Mouse (Mus musculus): ENCODE data around the gene Gm4559.
"Not testable (repeated sequence)": the region's sequence is repeated elsewhere in the genome, so short reads cannot be mapped to it uniquely, and the experiment has no call there.

The Gm4559 gene

DNA sequence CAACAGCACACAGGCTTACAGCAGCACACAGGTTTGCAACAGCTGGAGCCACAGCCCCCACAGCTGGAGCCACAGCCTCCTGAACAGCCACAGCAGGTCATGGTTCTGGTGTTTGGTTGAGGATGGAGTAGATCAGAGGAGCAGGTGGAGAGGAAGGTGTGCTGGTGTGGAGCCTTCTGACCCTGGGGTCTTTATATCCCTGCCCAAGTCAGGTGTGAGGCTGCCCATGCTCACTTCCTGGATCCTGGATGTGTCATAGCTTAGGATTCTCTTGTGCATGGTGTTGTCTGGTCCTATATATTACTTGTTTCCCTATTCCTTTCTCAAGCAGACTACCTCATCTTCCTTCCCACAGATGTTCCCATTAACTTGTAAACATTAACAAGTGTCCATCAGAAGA is at the start of gene Gm4559:
TSS of gene Gm4559 (minus strand) at position 101 of the 400 bp plus-strand sequence.
- not testable (repeated sequence) for DNase-seq

DNA sequence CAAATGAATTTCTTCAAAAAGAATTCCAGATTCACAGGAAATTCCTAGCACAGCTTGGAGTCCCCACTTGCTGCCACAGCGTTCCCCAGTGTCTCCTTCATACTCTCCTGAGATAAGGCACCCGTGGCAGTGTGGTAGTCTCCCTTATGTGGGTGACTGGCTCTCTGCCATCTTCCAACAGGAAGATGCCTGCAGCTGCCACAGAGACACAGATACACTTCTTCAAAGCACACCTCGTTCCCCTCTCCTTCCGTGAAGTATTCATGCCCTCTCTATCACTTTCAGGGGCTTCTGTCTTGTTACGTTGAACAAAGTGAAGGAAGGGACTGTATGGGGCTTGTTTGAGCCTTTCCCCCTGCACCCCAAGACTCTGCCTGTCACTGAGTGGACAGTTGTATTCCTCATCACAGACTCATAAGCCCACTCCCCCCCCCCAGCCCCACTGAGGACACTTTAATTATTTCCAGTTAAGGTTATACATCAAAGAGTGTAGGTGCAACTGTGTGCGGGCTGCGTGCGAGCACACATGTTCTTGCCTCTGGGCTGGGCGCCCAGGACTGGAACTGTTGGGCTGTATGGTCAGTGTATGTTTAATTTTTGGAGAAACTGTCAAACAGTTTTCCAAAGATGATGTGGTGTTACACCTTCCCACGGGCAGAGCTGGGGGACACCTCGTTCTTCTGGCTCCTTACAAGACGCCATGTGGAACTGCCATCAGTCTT is 49.4 kb upstream of the Gm4559 start:
- DNase-seq = no peak

DNA sequence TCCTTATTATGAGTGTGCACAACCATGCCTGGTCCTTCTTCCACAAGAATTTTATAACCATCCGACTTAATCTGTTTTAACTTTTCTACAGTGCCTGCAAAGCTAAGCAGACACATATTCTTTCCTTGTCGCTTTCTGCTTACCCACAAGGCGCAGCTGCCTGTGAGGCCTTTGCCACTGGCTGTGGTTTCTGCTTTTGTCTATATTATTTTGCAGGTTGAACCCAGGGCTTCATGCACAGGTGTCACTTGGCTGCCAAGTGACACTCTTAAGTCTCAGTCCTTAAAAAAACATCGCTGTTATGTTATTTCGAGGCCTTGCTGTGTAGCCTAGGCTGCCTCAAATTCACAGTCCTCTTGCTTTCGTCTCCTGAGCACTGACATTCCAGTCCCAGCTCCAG is 48.5 kb upstream of the Gm4559 start:
- no peak for DNase-seq

DNA sequence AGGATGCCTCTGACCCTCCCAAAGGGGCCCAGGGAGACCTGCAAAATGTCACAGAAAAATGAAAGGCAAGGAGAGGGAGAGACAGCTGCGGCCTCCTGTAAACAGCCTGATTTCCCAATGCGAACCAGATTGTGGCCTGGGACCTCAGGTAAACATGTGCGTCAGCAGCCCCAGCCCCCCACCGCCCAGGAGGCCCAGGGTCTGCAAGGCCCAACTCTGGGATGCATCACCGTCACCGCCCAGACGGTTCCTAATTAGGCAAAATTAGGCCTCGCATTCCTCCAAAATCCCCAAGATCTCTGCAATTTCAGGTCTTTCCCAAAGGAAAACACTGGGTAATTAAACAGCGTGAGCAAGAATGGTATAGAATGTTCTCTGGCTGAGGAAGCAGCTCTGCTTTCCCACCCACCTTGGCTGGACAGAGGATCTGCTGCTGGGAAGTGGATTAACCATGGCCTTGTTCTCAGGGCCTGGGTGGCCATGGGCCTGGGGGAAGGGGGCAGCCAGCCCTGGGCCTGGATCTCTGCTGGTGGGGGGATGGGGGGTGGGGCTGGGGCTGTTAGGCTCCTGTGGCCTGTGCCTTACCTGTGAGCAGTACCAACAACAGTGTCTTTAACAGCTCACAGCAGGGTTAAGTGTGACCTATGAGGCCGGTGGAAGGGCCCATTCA is 47.6 kb upstream of the Gm4559 start:
- not testable (repeated sequence) for DNase-seq

DNA sequence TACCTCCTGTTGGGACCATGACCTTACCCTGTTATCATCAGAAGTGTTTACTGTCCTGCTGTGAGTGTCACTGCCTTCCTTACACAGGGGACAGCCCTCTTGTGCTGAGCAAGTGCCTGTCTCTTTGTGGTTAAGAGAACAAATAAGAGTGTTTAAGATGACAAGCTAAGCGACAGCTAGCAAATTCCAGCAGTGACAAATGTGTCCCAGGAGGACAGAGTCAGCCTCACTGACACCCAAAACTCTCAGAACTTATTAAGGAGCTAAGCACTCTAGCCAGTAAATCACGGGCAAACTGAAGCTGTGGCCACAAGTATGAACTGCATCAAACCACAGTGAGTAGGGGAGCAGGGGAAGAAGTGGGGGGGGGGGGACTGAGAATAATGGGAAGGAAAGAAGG is 46.7 kb upstream of the Gm4559 start:
- no peak for DNase-seq

DNA sequence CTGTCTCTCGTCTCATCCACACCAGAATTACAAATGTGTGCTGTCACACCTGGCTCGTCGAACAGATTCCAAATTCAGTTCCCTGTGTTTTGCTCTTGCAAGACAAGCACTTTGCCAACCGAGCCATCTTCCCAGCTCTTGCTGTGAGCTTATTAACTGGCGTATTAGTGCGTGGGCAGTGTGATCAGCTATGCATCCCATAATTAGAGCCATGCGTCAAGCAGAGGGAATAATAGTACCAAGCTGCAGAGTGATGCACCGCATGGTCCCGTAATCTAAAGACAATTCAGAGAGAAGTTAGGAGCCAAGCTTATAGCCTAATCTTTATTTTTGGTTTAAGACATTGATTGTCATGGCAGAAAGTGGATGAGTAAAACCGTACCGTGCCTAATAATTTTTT is 45.0 kb upstream of the Gm4559 start:
- DNase-seq = no peak

DNA sequence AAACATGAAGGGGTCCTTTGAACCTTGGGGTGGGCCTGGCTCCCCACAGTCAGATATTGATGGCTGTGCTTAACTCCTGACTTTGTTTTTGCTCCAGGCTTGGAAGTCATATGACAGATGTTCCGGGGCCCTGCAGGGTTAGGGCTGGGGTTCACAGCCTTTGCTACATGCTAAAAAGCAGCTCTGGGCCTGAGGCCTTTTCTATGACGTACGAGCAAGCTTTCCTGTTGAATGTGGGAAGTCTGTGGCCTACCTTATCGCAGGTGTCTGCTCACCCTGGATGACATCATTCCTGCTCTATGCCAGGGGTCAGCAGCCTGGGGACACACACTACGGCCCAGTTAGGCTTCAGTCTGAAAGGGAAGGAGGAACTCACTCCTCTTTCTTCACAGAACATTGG is 43.1 kb upstream of the Gm4559 start:
- DNase-seq = no peak

DNA sequence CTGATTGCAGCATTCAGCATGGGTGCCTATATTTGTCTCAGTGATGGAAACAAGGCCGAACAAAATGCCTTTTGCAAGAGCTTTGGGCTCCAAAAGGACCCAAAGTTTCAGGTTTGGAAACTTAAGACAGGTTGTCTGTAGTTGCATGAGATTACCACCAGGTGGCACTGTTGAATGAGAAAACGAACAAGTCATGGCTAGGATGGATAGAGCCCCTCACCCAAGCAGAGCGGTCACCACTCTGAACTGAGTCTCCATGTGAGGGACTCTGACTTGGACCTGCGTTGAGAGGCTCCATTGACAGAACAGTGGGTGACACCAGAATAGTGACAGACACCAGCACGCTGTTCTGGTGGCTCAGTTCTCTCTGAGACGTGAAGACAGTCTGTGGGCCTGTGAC is 42.4 kb upstream of the Gm4559 start:
- peak; percentile 70 to 77 for DNase-seq

DNA sequence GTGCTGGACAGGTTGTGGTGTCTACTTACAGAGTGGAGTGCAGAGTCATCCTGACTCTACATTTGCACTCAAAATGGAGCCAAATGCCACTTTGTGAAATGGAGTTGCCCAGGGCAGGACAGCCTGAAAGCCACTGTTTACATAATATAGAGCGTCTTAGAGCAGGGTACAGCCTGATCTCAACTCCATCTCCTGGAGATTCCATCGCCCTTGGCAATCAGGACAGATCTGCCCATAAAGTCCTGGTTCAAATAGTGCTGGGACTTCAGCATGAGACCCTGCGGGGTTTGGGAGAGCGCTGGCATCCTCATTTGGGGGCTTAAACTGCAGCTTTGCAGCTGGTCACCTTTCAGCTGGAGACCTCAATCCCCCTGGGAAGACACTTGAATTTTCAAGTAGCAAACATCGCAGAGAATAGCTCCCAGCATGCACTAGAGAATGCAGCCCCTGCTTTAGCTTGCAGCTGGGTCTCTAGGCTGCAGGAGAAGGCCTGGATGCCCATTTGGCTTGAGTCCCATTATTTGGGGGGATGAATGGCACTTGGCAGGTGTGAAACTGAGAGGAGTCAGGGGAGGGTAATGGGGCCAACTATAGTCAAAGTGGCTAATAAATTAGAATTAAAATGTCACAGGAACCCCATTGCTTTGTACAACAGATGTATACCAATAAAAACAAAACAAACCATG is 40.6 kb upstream of the Gm4559 start:
- DNase-seq = peak; percentile 35 to 38

DNA sequence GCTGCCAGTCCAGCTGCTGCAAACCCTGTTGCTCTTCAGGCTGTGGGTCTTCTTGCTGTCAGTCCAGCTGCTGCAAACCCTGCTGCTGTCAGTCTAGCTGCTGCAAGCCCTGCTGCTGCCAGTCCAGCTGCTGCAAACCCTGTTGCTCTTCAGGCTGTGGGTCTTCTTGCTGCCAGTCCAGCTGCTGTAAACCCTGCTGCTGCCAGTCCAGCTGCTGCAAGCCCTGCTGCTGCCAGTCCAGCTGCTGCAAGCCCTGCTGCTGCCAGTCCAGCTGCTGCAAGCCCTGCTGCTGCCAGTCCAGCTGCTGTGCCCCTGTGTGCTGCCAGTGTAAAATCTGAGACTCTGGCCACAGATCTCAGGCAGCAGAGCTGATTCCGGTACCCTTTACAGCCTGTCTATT is 29.8 kb upstream of the Gm4559 start:
- not testable (repeated sequence) for DNase-seq

DNA sequence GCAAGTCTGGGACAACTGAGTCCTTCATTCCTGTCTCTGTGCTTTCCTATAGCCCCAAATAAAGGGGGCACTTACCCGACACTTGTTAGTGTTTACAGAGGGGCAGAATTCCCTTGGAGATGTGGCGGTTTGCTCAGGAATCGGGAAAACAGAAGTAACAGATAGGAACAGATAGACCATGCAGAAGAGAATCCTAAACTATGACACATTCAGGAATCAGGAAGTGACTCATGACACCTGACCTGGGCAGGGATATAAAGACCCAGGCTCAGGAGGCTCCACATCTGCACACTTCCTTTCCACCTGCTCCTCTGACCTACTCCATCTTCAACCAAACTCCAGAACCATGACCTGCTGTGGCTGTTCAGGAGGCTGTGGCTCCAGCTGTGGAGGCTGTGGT is 29.1 kb upstream of the Gm4559 start, which contains the start of gene Krtap5-4:
TSS of gene Krtap5-4 (plus strand) at position 301 of the 400 bp plus-strand sequence.
- DNase-seq = no peak

DNA sequence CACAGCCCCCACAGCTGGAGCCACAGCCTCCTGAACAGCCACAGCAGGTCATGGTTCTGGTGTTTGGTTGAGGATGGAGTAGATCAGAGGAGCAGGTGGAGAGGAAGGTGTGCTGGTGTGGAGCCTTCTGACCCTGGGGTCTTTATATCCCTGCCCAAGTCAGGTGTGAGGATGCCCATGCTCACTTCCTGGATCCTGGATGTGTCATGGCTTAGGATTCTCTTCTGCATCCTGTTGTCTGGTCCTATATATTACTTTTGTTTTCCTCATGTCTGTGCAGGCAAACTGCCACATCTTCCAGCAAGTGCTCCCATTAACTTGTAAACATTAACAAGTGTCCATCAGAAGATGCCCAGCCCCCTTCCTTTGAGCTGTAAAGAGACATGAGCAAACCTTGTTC is 22.9 kb upstream of the Gm4559 start, which contains the start of gene Krtap5-1:
TSS of gene Krtap5-1 (minus strand) at position 101 of the 400 bp plus-strand sequence.
- DNase-seq = not testable (repeated sequence)

DNA sequence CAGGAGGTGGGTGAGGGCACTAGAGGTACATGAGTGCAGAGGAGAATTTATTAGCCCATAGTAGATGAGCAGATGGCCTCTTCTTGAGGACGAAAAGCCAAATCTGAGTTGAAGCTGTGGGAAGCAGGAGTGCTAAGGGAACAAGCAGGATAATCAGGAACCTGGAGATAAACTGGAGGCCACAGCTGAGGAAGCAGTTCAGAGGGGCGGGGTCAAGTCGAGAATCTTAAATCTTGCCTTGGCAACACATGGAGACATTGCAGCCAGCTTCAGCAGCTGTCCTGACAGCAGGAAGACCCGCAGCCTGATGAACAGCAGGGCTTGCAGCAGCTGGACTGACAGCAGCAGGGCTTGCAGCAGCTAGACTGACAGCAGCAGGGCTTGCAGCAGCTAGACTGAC is 21.9 kb upstream of the Gm4559 start:
- not testable (repeated sequence) for DNase-seq

DNA sequence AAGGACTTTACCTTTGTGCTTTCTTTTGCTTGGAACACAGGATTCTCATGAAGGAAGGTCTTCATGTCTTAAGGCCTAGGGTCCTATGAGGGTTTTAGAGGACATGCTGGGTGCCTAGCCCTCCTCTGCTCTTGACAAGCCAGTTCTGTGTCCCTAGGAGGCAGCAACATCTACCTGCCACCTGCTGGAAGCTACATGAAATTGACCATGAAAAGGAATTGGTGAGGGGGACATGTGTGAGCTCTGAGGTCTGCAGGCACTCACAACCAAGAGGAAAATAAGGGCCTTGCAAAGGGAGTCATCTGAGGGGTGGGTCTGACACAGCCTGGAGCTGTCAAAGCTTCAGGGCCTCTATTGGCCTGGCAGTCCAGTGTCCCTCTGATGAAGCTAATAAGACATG is 21.3 kb upstream of the Gm4559 start:
- no peak for DNase-seq

DNA sequence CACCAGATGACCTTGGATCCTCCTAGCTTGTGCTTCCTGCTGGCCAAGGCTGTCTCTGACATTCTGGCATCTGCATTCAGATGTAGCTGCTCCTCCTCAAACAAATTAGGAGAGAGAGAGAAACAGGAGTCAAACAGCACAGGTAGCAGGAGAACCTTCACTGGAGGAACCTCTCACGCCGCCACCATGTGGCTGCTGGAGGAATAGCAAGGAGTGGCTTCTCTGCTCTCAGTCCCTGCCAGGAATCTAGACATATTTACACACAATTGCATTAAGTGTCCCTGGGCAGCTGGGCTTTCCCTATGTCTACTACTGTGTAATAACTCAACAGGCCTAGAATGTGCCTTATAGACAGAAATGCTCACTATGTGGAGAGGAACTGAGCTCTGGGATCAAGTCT is 19.7 kb upstream of the Gm4559 start:
- peak; percentile 56 to 65 for DNase-seq

DNA sequence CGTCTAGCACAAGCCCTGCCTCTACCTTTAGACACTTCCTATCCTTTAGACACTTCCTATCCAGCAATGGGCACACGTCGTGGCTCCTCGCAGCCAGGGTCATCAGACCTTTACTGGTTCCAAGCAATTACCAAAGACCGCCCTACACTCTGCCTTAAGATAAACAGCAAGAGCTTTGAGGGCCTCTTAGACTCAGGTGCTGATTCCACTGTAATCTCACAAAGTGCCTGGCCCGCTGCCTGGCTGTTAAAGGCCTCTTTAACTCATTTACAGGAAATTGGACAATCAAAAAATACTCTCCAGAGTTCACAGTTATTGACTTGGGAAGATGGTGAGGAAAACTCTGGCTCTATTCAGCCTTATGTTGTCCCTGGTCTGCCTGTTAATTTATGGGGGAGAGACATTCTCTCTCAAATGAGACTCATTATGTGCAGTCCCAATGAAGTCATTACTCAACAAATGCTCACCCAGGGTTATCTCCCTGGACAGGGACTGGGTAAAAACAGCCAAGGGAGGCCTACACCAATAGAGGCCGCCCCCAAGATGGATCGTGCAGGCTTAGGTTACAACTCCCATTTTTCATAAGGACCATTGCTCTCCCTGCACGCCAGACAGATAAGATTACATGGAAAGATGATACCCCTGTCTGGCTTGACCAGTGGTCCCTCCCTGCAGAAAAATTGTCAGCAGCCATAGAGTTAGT is 11.9 kb upstream of the Gm4559 start:
- not testable (repeated sequence) for DNase-seq

DNA sequence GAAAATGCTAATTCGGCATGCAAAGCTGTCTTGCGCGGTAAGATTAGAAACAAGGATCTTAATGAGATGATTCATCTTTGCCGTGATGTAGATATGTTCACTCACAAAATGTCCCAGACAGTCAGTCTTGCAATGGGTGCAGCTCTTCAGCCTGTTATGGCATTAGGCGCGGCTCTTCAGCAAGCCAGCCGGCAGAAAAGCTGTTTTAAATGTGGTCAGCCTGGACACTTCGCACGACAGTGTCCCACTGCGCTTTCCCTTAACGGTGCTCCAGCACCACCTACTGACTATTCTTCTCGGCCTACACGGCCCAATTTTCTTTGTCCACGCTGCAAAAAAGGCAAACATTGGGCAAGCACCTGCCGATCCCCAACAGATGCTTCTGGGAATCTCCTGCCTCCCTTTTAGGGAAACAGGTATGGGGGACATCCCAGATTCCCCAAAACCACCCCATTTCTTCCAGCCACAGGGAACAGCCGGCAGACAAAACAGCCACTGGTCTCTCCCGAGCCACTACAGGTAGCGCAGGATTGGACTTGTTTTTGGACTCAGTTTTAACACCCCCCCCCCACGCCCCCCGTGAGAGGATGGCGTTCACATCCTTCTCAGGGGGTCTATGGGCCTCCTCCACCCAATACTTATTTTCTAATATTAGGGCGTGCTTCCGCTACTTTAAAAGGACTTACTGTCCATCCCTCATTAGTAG is 11.1 kb upstream of the Gm4559 start:
- peak; percentile 65 to 66 for DNase-seq

DNA sequence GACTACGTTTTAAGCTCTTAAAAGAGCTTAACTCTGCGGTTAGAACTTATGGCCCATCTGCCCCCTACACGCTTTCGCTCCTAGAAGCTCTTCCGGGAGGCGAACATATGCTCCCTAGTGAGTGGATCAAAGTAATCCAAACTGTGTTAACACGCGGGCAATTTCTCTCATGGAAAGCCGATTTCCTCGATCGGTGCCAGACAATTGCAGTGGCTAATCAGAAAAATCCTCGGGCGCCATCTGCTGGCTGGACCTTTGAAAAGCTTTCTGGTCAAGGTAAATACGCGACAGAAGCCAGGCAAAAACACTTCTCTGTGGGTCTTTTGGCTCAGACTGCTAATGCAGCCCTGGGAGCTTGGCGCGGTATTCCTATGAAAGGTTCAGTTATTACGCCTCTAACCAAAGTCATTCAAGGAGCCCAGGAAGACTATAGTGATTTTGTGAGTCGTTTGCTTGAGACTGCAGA is 10.5 kb upstream of the Gm4559 start:
- DNase-seq = peak; percentile 98 to 99

DNA sequence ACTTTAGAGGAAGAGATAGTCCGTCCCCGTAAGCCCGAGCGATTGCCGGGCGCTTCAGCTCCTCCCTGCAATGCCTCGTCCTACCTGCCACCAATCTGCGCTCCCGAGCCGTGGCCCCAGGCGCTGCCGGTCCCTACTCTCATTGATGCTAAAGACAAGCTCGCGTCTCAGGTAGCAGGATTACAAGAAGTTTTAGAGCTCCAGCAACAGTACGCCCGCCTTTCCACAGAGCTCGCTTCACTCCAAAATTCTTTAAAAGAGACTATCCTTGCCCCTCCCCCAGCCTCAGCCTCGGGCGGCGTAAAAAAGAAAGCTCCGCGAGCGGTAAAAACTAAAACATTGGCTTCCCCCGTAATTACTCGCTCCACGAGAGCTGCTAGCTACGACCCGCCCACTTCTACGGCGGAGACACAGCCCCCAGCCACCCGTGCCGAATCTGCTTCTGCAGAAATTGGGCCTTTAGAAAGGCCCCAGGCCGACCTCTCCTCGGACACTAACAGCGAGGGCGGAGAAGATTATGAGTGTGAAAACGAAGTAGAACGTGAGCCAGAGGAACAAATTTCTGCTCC is 9.9 kb upstream of the Gm4559 start:
- DNase-seq = peak; percentile 72 to 76

DNA sequence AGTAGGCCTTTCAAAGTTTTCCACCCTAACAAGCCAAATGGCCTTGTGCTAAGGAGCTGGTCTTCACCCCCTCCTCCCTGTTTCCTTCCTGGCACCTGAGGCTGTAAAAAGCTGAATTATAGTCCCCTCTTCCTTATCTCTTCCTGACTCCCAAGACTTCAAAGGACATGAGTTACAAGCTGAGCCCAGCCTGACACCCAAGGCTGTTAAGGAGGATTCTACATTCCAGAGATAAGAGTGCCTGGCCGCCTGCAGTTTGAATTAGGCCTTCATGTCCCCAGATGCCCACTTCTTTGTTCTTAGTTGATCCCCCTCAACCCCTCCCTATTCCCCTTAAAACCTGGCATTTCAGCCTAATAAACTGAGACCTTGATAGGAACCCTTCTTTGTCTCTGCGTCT is 8.7 kb upstream of the Gm4559 start:
- DNase-seq = not testable (repeated sequence)

DNA sequence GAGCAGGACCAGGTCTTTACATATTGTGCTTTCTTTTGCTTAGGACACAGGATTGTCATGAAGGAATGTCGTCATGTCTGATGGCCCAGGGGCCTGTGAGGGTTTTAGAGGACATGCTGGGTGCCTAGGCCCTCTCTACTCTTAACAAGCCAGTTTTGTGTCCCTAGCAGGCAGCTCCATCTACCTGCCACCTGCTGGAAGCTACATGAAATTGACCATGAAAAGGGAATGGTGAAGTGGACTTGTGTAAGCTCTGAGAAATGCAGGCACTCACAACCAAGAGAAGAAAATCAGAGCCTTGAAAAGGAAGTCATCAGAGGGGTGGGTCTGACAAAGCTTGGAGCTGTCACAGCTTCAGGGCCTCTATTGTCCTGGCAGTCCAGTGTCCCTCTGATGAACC is 5.1 kb upstream of the Gm4559 start:
- DNase-seq = not testable (repeated sequence)

DNA sequence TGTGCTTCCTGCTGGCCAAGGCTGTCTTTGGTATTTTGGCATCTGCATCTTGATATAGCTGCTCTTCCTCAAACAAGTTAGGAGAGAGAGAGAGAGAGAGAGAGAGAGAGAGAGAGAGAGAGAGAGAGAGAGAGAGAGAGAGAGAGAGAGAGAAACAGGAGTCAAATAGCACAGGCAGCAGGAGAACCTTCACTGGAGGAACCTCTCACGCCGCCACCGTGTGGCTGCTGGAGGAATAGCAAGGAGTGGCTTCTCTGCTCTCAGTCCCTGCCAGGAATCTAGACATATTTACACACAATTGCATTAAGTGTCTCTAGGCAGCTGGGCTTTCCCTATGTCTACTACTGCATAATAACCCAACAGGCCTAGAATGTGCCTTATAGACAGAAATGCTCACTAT is 4.0 kb upstream of the Gm4559 start:
- DNase-seq = peak; percentile 88 to 89

All from cerebellum, postnatal 10 days (tissue).